Mouse (Mus musculus): ENCODE data around the gene Cers5.
"Not testable (repeated sequence)": the region's sequence is repeated elsewhere in the genome, so short reads cannot be mapped to it uniquely, and the experiment has no call there.

Cers5 gene

GRCm38 (mm10) chr15:99710221-99711190, 62.2 kb downstream of the Cers5 start:
- in situ Hi-C loops (cut with MboI, MseI): no loop called here

GRCm38 (mm10) chr15:99708176-99708575, 64.5 kb downstream of the Cers5 start:
- in situ Hi-C loops (cut with MboI, MseI): no loop called here

GRCm38 (mm10) chr15:99705440-99706048, 67.1 kb downstream of the Cers5 start, which contains the start of gene Gm17349:
Gene Gm17349, minus strand, starts transcription at chr15:99705490.
- in situ Hi-C loops (cut with MboI, MseI): no loop called here

- in situ Hi-C loops (cut with MboI, MseI): no loop called here
Measured at GRCm38 (mm10) chr15:99704881-99705280, 67.8 kb downstream of the Cers5 start.

- in situ Hi-C loops (cut with MboI, MseI): no loop called here
Measured at GRCm38 (mm10) chr15:99704041-99704681, 68.5 kb downstream of the Cers5 start.

- in situ Hi-C loops (cut with MboI, MseI): no loop called here
Measured at GRCm38 (mm10) chr15:99703676-99704040, 69.0 kb downstream of the Cers5 start.

- in situ Hi-C loops (cut with MboI, MseI): no loop called here
Measured at GRCm38 (mm10) chr15:99703104-99703503, 69.6 kb downstream of the Cers5 start.

GRCm38 (mm10) chr15:99701999-99702900, 70.4 kb downstream of the Cers5 start, which contains the start of gene Smarcd1:
Gene Smarcd1, plus strand, starts transcription at chr15:99702129.
- in situ Hi-C loops (cut with MboI, MseI): no loop called here

GRCm38 (mm10) chr15:99701640-99701998, 71.1 kb downstream of the Cers5 start:
- in situ Hi-C loops (cut with MboI, MseI): not testable (repeated sequence)

- in situ Hi-C loops (cut with MboI, MseI): no loop called here
Measured at GRCm38 (mm10) chr15:99700219-99701106, 72.2 kb downstream of the Cers5 start.

- in situ Hi-C loops (cut with MboI, MseI): no loop called here
Measured at GRCm38 (mm10) chr15:99699715-99700114, 73.0 kb downstream of the Cers5 start.

- in situ Hi-C loops (cut with MboI, MseI): no loop called here
Measured at GRCm38 (mm10) chr15:99698533-99699085, 74.1 kb downstream of the Cers5 start.

- in situ Hi-C loops (cut with MboI, MseI): no loop called here
Measured at GRCm38 (mm10) chr15:99697309-99697708, 75.4 kb downstream of the Cers5 start.

- in situ Hi-C loops (cut with MboI, MseI): no loop called here
Measured at GRCm38 (mm10) chr15:99691976-99692375, 80.7 kb downstream of the Cers5 start.

- in situ Hi-C loops (cut with MboI, MseI): no loop called here
Measured at GRCm38 (mm10) chr15:99690924-99691323, 81.8 kb downstream of the Cers5 start.

- in situ Hi-C loops (cut with MboI, MseI): no loop called here
Measured at GRCm38 (mm10) chr15:99688712-99689111, 84.0 kb downstream of the Cers5 start.

Data from regulatory T cell (primary cell).